Mouse (Mus musculus): ENCODE data around the gene Lrrk1. TPM values are rescaled to one million over a fixed set of nuclear protein-coding genes. Genes with fewer than 3 reads are reported as not detected.

Lrrk1 gene
- polyA plus RNA-seq (2012; ENCODE audit: insufficient read depth, insufficient read length, low replicate concordance, missing spikeins) = not detected in 2 replicates

GRCm38 (mm10) chr7:66387813-66388521 lies at the start of gene Lrrk1:
Gene Lrrk1 (minus strand): TSS chr7:66388350.
- WGBS = 1% methylated on average over 70 of the region's 70 CpGs
- H3K4me1 ChIP-seq (ENCODE audit: control insufficient read depth, insufficient read depth, low read length) = peaks cover 13% of the 10 kb centered on the region
- H3K27ac ChIP-seq (ENCODE audit: insufficient read depth, low read depth, low read length) = no peak within 1 kb of the TSS
- TF ChIP-seq CTCF (IDR thresholded peaks at IDR 0.05; ENCODE audit: insufficient read depth, low read depth, low read length) (no peak), POLR2A (IDR thresholded peaks at IDR 0.05; ENCODE audit: insufficient read depth, low read depth, low read length) (no peak)
- peak within 1 kb of the TSS; percentile 50 for H3K4me3 ChIP-seq (ENCODE audit: insufficient read depth, low read depth, low read length)

GRCm38 (mm10) chr7:66434453-66434935 lies 46.3 kb upstream of the Lrrk1 start:
- no peaks in the 10 kb centered on the region for H3K4me1 ChIP-seq (ENCODE audit: control insufficient read depth, insufficient read depth, low read length)
- TF ChIP-seq CTCF (IDR thresholded peaks at IDR 0.05; ENCODE audit: insufficient read depth, low read depth, low read length) (no peak), POLR2A (IDR thresholded peaks at IDR 0.05; ENCODE audit: insufficient read depth, low read depth, low read length) (no peak)
- H3K27ac ChIP-seq (ENCODE audit: insufficient read depth, low read depth, low read length) = no peak overlapping the region
- 38% methylated on average over 10 of the region's 10 CpGs for WGBS
- H3K4me3 ChIP-seq (ENCODE audit: insufficient read depth, low read depth, low read length) = no peak overlapping the region

- TF ChIP-seq CTCF (IDR thresholded peaks at IDR 0.05; ENCODE audit: insufficient read depth, low read depth, low read length) = no peak
- TF ChIP-seq POLR2A (IDR thresholded peaks at IDR 0.05; ENCODE audit: insufficient read depth, low read depth, low read length) = no peak
- under 1% methylated on average over 55 of the region's 56 CpGs for WGBS
- peaks cover 18% of the 10 kb centered on the region for H3K4me1 ChIP-seq (ENCODE audit: control insufficient read depth, insufficient read depth, low read length)
- no peak within 1 kb of the TSS for H3K27ac ChIP-seq (ENCODE audit: insufficient read depth, low read depth, low read length)
- H3K4me3 ChIP-seq (ENCODE audit: insufficient read depth, low read depth, low read length) = peak within 1 kb of the TSS; percentile 39
Observed at GRCm38 (mm10) chr7:66427437-66428161, 39.4 kb upstream of the Lrrk1 start, which contains the start of gene Aldh1a3. Gene Aldh1a3 (minus strand): TSS chr7:66427517.

- Histone ChIP-seq H3K27ac (ENCODE audit: insufficient read depth, low read depth, low read length) (no peak overlapping the region), H3K4me1 (ENCODE audit: control insufficient read depth, insufficient read depth, low read length) (peaks cover 18% of the 10 kb centered on the region), H3K4me3 (ENCODE audit: insufficient read depth, low read depth, low read length) (peak overlapping the region; percentile 39)
- no peak for TF ChIP-seq CTCF (IDR thresholded peaks at IDR 0.05; ENCODE audit: insufficient read depth, low read depth, low read length)
- TF ChIP-seq POLR2A (IDR thresholded peaks at IDR 0.05; ENCODE audit: insufficient read depth, low read depth, low read length) = no peak
- WGBS = 3% methylated on average over 23 of the region's 23 CpGs
Observed at GRCm38 (mm10) chr7:66427053-66427436, 38.9 kb upstream of the Lrrk1 start.

- TF ChIP-seq POLR2A (IDR thresholded peaks at IDR 0.05; ENCODE audit: insufficient read depth, low read depth, low read length) (no peak), CTCF (IDR thresholded peaks at IDR 0.05; ENCODE audit: insufficient read depth, low read depth, low read length) (no peak)
- 89% methylated on average over 8 of the region's 8 CpGs for WGBS
- Histone ChIP-seq H3K27ac (ENCODE audit: insufficient read depth, low read depth, low read length) (no peak overlapping the region), H3K4me3 (ENCODE audit: insufficient read depth, low read depth, low read length) (no peak overlapping the region), H3K4me1 (ENCODE audit: control insufficient read depth, insufficient read depth, low read length) (peaks cover 7% of the 10 kb centered on the region)
Observed at GRCm38 (mm10) chr7:66421903-66422302, 33.8 kb upstream of the Lrrk1 start.

GRCm38 (mm10) chr7:66418981-66419380 lies 30.8 kb upstream of the Lrrk1 start:
- H3K4me1 ChIP-seq (ENCODE audit: control insufficient read depth, insufficient read depth, low read length) = no peaks in the 10 kb centered on the region
- no peak overlapping the region for H3K4me3 ChIP-seq (ENCODE audit: insufficient read depth, low read depth, low read length)
- H3K27ac ChIP-seq (ENCODE audit: insufficient read depth, low read depth, low read length) = no peak overlapping the region
- TF ChIP-seq CTCF (IDR thresholded peaks at IDR 0.05; ENCODE audit: insufficient read depth, low read depth, low read length) (no peak), POLR2A (IDR thresholded peaks at IDR 0.05; ENCODE audit: insufficient read depth, low read depth, low read length) (no peak)
- 71% methylated on average over 12 of the region's 12 CpGs for WGBS

- Histone ChIP-seq H3K27ac (ENCODE audit: insufficient read depth, low read depth, low read length) (no peak overlapping the region), H3K4me3 (ENCODE audit: insufficient read depth, low read depth, low read length) (no peak overlapping the region), H3K4me1 (ENCODE audit: control insufficient read depth, insufficient read depth, low read length) (0 out of 2 replicates have a peak, but pooled peaks cover 2% of the 10 kb centered on the region)
- WGBS = 80% methylated on average over 4 of the region's 4 CpGs
- TF ChIP-seq POLR2A (IDR thresholded peaks at IDR 0.05; ENCODE audit: insufficient read depth, low read depth, low read length) (no peak), CTCF (IDR thresholded peaks at IDR 0.05; ENCODE audit: insufficient read depth, low read depth, low read length) (no peak)
Observed at GRCm38 (mm10) chr7:66416829-66417228, 28.7 kb upstream of the Lrrk1 start.

- no peak overlapping the region for H3K4me3 ChIP-seq (ENCODE audit: insufficient read depth, low read depth, low read length)
- H3K27ac ChIP-seq (ENCODE audit: insufficient read depth, low read depth, low read length) = no peak overlapping the region
- WGBS = 45% methylated on average over 7 of the region's 7 CpGs
- TF ChIP-seq CTCF (IDR thresholded peaks at IDR 0.05; ENCODE audit: insufficient read depth, low read depth, low read length) (no peak), POLR2A (IDR thresholded peaks at IDR 0.05; ENCODE audit: insufficient read depth, low read depth, low read length) (no peak)
- H3K4me1 ChIP-seq (ENCODE audit: control insufficient read depth, insufficient read depth, low read length) = 0 out of 2 replicates have a peak, but pooled peaks cover 2% of the 10 kb centered on the region
Observed at GRCm38 (mm10) chr7:66413093-66413492, 24.9 kb upstream of the Lrrk1 start.

- H3K4me3 ChIP-seq (ENCODE audit: insufficient read depth, low read depth, low read length) = no peak overlapping the region
- H3K27ac ChIP-seq (ENCODE audit: insufficient read depth, low read depth, low read length) = no peak overlapping the region
- TF ChIP-seq POLR2A (IDR thresholded peaks at IDR 0.05; ENCODE audit: insufficient read depth, low read depth, low read length) = no peak
- TF ChIP-seq CTCF (IDR thresholded peaks at IDR 0.05; ENCODE audit: insufficient read depth, low read depth, low read length) = no peak
- 0 out of 2 replicates have a peak, but pooled peaks cover 2% of the 10 kb centered on the region for H3K4me1 ChIP-seq (ENCODE audit: control insufficient read depth, insufficient read depth, low read length)
- 72% methylated on average over 6 of the region's 6 CpGs for WGBS
Observed at GRCm38 (mm10) chr7:66409433-66409832, 21.3 kb upstream of the Lrrk1 start.
